Mouse (Mus musculus) retina, postnatal 7 days (tissue): ENCODE measurements at regions not wholly inside any gene's neighbourhood (a gene's known extent, or its start where the extent isn't known, plus 50 kb on each side); places are given as distances from the start of the nearest gene placed in this dataset.

Source experiments
- DNase-seq: peaks from one replicate; pipeline ENCODE4 v3.0.0-alpha.2; 2012; ENCODE audit warnings: low read depth, low spot score

DNA sequence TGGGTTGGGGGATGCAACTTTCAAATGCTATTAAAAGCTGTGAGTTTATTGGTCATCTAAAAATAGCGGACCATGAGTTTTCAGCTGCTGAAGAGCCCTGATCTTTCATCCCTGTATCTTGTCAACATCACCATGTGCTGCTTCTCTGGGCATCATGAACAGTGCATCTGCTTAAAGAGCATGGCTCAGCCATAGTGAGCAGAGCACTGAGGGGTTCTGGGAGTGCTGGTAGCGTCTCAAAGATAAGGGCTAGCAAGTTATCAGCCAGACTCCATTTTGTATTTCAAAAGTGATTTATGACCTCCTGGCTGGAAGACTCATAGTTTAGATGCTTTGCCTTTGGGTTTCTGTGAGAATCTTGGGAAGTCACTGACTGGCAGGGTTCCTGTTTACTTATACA lies 173.5 kb upstream of the Itga4 start:
- DNase-seq: no peak

DNA sequence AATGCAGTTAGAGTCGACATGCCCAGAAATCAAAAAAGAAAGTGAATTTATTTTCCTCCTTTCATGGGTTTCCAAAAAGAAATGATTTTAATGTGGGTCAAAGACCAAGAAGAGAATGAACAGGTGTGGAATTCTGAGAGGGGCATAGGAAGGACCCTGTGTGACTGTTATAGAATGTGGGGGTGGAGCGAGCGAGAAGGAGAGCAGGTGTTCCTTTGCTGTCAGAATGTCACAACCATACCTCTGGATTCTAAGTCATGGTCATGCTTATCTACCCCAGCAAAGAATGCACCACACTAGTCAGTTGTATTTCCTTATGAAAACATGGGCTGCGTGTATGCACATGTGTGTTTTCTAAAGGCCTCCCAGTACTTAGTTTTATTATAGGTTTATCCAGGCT lies 168.9 kb upstream of the Itga4 start:
- no peak for DNase-seq

DNA sequence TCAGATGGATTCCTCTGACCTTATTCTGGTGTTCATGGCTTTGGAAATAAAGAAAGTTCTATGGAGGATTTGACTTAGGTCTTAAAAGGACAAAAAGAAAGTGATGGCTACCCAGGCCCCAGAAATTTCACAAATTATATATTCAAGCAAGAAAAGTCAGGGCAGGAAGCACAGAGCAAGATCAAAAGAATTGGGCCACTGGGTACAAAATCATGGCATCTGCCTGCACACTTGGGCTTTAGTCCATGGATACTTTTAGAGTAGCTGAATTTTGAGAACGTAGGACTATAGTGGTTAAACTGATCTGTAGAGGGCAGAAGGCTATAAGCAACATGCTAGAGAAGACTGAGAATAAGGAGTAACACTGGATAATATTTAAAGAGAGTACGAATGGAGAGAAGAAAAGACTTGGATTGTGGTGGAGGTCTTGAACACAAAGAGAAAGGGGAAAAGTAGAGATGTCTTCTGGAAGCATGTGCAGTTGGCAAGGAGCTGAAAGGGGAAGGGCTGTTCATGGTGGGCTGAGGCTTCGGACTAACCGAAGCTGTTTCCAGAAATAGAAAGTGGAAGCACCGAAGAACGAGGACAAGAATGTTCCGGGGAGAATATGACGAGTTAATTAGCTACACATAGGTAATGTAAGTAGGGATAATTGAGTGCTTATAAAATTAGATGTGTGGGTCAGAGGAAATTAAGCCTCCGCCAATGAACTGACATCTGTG lies 168.2 kb upstream of the Itga4 start:
- DNase-seq: no peak

DNA sequence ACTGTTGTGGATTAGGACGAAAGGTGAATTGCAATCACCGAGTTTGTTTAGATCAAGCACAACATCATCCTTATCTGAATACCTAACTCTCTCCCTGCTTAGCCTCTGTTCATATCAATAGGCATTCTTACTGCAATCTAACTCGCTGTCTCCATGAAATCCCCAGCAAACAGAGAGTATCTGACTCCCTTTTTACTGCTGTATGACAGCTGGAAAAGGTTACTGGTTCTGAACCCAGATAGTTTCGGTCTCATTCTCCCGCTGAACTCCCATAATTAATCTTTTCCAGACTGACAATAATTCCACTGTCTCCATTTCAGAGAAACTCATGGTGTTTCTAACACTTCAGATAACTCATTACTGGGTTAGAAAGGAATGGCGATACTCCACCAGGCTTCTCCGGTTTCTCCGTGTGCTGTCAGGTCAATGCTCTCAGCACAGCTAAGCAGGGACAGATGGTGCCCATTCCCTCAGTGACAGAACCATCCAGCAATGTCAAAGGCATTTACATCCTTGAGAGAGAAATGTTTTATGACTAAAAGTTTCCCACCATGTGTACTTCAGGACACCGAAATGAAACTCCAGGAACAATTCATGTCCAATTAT lies 167.5 kb upstream of the Itga4 start:
- no peak for DNase-seq

DNA sequence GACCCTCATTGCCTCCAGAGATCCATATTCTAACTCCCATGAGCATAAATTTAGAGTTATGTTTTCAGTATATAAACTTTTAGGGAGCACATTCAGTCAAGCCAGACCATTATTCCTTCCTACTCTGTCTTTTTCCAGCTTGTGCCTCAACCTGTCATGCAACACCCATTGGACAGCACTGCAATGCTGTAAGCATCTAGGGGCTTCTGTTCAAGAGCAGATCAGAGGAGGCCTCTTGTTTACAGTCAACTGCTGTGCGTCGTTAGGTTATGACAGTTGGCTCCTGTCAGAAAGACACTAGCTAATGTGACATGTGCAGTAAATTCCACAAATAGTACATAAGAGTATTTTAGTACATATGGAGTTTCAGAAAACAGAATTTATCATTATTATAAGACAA lies 165.0 kb upstream of the Itga4 start:
- no peak for DNase-seq

DNA sequence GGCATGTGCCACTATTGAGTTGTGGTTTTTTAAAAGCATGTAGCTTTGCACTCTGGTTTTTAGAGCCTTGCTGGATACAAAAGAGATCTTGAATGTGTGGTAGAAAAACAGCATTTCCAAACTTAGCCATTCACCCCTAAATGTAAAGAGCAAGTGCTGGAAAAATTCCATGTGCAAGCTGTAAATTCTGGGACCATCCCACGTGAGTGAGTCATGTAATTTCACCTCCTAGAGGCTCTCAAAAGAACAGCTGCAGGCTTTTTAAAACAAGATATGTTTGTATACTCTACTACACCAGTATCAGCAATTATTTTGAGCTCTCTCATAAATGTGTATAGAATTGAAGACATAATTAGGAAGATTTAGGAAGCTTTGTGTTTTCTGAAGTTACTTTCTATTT lies 160.9 kb upstream of the Itga4 start:
- DNase-seq: no peak

DNA sequence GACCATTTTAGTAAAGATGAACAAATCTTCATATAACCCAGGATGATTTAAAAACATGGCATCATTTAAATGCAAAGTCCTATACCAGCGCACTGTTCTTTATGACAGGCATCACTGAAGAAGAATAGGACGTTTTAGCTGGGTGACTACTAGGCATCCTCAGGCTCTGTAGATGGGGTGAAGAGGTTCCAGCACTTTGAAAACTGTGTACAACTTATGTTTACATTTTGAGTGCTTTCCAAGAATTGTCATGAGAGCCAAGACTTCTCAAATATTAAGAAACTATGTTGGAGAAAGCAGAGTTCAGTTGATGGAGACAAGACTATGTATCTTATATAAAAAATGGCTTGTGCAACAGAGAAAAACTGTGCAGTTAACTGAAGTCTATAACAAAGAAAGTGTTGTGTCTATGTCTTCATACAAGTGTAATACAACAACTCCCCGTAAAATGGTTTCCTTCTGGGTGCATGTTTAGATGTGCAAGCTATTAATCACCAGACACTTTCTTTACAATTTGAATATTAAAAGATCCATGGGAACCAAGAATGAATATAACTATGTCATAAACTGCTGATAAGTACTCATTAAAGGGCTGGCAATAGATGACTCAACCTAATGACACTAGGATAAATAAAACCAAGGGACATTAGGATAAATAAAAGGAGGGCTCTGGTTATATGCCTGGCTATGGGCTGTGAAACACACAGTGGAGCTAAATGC lies 158.5 kb upstream of the Itga4 start:
- no peak for DNase-seq

DNA sequence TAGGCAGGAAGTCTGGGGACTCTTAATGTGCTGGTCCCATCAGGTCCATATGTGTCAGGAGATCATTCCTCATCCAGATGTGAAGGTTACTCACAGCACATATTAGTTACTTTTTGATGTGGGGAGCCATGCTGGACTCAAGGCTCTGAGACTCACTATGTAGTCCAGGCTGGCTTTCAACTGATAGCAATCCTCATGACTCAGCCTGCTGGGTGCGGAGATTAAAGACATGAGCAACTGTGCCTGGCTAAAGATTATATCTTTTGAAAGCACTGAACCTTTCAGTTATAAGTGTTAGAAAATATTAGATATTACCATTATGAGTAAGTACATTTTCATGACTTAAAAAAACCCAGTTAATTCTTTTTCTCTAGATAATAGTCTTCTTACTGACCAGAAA lies 155.6 kb upstream of the Itga4 start:
- DNase-seq: no peak

DNA sequence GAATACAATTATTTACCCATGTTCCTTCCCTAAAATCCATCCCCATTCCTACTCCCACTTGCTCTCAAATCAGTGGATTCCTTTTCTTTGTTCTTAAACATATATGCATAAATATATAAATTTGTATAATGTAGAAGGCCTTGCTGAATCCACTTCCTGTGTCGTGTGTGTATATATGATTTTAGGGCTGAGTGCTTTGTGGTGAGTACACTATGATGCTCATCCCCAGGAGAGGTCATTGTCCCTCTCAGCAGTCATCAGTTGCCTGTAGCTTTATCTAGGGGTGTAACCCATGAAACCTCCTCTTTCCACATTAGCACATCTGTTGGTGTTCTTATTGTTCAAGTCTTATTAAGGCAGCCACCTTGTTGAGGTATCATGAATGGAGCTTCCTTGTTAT lies 143.6 kb upstream of the Itga4 start:
- DNase-seq: no peak

DNA sequence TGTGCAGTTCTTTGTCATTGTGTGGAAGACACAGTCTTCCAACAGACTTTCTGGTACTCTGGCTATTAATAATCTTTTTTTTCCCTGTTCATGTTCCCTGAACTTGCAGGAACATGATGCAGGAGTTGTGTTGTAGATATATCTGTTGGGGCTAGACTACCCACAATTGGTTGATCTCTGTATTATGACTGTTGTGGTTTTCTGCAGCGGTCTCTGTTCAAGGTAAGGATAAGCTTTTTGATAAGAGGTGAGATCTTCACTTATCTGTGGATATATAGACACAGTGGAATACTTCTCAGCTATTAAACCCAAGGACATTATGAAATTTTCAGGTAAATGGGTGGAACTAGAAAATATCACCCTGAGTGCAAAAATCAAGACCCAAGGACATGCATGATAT lies 143.2 kb upstream of the Itga4 start:
- DNase-seq: no peak

DNA sequence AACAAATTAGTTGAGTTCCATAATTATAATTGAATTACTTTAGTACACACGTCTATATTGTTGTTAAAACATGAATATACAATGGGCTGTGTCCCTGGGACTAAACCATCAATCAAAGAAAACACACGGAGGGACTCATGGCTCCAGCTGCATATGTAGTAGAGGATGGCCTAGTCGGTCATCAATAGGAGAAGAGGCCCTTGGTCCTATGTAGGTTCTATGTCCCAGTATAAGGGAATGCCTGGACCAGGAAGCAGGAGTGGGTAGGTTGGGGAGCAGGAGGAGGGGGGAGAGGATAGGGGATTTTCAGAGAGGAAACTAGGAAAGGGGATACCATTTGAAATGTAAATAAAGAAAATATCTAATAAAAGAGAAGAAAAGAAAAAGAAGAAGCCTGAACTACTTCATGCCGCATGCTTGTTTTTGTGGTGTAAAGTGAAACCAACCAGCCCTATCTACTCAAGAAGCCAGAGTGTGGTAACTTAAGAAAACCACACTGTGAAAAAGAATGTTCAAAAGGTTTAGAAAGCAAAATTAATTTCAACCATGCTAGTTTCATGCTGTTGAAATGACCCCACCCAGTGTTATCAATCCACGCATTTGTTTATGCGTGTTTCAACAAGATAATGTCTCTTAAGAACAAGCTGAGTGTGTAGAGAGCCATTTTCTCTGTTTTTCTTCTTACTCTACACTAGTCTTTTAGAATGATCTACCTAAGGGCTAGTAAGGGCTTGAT lies 134.4 kb upstream of the Itga4 start:
- DNase-seq: no peak

DNA sequence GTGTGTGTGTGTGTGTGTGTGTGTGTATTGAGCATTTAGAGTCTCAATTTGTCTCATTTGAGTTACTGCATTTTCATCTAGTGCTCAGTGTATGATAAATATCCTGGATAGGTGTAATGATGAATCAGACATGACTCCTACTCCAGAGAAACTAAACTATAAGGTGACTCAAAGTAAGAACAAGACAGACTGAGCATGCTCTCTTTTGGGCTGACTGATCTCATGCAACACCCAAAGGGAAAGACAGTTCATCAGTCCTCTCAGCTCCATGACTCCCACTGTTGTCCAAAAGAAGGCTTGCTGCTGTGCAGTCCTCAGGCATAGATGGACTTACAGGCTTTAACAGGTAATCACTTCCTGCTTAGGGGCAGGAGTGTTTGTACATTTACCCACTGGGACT lies 132.7 kb upstream of the Itga4 start:
- DNase-seq: no peak

DNA sequence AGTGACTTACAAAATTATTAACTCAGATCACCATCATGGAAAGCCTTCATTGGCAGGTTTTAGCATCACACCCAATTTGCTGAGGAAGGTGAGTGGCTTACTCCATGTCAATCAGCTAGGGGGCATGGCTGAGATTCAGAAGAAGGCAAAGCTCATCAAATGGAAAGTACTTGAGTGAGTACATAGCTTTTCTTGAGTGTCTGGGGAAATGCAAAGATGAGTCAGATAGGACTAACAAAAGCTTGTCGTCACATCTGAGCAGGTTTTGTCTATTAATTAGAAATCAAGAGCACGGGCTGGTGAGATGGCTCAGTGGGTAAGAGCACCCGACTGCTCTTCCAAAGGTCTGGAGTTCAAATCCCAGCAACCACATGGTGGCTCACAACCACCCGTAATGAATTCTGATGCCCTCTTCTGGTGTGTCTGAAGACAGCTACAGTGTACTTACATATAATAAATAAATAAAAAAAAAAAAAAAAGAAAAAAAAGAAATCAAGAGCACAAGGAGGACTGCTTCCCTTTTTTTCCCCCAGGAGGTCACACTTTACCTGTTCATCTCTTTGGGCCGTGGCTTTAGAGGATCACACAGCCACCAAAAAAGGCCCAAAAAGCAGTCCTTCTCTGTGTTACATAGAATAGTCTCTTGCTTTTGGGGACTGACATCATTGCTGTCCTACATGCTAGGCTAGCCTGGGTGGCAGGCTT lies 130.8 kb upstream of the Itga4 start:
- DNase-seq: no peak

DNA sequence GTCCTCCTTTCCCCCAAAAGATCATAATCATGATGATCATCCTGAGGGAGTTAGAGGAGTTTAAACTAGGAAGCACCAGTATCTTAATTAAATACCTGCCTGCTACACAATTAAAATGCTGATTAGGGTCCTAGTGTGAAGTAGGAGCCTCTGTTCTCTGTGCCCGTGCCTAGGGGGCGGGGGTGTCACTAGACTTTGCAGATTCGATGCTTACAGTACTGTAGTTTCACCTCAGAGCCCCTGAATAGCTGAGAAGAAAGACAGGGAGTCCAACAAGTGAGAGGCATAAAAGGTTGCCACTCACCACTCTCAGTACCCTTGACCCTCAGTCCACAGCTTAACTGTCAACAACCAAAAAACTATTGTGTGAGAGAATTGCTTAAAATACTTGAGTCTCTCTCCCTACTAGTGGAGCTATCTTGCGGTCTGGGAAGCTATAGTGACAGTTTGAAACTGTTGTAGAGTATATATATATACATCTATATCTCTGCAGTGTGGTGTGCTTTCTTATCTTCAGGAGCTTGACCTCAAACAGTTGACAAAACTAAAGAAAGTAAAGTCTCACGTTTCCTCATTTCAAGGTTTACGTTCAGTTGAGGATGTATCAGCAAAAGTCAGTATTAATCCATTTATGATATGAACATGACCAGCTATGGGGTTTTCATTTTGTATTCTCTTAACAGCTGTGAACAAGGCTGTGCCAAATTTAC lies 128.9 kb upstream of the Itga4 start:
- DNase-seq: no peak

DNA sequence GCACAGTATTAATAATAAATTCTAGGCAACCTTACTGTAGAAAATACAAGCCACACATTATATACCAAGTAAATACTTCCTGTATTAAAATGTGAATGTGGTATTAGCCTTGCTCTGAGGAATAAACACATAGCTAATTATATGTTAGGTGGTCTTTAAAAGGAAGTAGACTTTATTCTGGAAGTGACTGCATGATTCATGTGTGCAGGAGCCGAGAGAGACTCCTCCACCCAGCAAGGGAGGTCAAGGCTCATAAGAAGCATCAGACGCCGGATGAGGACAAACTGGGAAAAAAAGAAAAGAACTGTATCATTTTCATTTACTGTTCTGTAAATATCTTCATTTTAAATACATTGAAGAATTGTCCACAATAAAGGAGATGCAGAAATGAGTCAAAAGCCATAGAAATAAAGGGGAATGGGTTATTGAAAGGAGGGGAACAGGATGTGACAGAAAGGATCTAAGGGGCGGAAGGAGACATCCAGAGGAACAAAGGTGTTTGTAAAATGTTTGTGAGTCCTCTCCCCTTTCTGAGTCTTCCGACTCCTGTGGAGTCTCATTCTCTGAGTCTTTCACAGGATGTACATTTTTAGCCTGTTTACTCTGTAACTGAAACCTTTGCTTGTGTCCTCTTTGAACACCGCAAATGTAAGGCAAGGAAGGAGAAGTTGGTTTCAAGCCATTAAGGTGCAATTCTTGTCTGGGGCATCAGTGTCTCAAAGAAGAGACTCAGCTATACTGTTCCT lies 128.1 kb upstream of the Itga4 start:
- DNase-seq: no peak

DNA sequence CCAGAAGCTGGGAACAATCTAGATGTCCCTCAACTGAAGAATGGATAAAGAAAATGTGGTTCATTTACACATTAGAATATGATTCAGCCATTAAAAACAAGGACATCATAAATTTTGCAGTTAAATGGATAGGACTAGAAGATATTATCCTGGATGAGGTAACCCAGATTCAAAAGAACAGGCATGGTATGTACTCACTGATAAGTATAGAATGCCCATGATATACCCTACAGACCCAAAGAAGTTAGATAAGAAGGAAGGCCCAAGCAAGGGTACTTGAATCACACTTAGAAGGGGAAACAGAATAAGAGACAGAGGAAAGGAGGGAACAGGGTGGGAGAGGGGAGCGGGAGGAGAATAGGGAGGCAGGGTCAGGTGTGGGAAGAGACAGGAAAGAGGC lies 127.4 kb upstream of the Itga4 start:
- DNase-seq: no peak

DNA sequence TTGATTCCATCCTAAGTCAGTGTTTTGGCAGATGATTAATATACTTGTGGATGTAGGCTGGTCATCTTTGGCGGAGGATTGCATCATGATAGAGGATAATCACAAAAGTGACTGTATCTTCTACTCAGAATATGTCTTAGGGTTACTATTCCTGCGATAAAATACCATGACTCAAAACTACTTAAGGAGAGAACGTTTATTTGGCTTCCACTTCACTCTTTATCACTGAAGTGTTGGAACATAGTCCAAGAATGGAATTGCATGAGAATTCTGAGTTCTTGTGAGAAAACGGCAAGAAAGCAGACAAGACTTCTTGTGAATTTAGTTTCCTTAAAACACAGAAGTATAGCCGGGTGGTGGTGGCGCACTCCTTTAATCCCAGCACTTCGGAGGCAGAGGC lies 124.6 kb upstream of the Itga4 start:
- no peak for DNase-seq

DNA sequence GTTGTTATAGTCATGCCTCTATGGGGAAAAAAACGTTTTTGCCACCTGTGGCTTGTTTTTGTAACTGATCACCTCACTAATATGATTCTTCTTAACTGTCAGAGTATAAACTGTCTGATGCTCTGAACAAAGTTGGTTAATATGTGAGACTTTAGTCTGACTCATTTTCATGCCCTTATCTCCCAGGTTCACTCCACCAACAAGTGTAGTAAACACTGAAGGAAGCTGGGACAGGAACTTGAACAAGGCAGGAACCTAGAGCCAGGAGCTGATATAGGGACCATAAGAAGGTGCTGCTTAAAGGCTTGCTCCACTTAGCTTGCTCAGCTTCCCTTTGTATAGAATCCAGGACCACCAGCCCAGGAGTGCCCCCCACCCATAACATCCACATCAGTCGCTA lies 124.0 kb upstream of the Itga4 start:
- no peak for DNase-seq

DNA sequence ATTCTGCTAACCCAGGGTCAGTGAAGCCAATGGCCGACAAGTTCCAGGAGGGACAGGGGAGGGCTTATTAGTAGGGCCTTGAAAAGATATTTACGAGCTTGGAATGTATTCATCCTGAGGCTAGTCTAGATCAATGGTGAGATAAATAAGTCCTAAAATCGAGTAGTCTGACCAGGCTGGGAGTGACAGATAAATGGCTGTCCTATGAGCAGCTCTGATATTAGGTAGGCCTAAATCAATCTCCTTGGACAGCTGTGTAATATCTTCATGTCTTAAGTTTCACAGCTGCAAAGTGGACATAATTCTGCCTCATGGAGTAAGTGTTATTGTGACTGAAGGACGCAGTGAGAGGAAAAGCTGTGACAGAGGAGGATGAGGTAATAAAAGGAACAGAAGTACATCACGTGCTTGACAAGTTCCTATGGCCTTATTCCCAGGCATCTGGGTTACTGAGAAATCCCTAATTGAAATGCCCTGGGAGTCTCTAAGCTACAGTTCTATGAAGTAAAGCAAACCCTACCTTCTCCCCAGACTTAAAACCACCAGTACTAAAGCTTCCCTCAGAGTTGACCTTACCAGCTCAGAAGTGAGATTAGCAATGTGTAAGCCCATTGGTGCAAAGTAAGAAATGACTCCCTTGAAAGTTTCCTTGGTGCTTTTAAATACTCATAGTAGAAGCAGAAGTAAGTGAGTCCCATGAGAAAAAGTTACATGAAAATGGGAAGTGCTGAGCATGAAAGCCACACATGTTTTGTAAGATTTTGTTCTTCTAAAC lies 123.3 kb upstream of the Itga4 start:
- no peak for DNase-seq

DNA sequence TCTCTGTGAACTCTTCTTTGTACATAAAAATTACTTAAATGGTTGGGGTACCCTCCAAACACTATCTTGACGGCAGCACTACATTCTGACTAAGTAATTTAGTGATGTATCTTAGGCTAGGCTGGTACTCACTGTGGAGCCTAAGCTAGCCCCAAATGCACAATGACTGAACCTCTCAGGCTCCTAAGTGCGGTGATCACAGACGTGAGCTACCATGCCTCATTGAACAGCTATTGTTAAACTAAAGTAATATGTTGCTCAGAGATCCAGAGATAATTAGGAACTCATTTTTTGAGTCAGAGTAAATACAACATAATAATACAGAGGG lies 122.7 kb upstream of the Itga4 start:
- DNase-seq: no peak
